Mouse (Mus musculus): ENCODE measurements around the gene Lmf1. TPM values are rescaled to one million over a fixed set of nuclear protein-coding genes. Genes with fewer than 3 reads are reported as not detected.

Gene Lmf1
- polyA plus RNA-seq, 1 experiment from 2014 or later = 33.0 TPM

DNA sequence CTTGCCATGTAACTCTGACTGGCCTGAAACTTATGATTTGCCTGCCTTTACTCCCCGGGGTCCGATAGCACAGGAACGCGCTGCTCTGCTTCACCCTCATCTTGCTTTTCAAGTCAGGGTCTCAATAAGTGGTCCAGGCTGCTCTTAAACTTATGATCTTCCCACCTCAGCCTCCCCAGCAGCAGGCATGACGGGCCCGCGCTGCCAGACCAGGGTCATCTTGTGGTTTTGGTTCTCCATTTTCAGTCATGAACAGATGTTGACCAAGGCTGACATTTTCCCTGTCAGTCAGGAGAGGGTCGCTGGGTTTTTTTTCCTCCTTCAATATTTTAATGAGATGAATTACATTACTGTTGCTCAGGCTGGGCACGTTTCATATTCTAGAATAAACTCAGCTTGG lies 66.8 kb downstream of the Lmf1 start:
- H3K4me3 ChIP-seq = no peak overlapping the region
- H3K36me3 ChIP-seq = peaks cover 11% of the 10 kb centered on the region; the same call in 1 of the 2 replicates
- H3K4me1 ChIP-seq (replicated peaks) = no peaks in the 10 kb centered on the region; the same call in none of the 2 replicates
- no peak overlapping the region for H3K9ac ChIP-seq
- no peak overlapping the region for H3K4me2 ChIP-seq
- no peak overlapping the region for H3K27ac ChIP-seq
- ATAC-seq (replicated peaks; ENCODE audit: insufficient number of reproducible peaks, insufficient read depth, low FRiP score, low read depth) = no peak
- no peaks in the 10 kb centered on the region for H3K27me3 ChIP-seq
- no peaks in the 10 kb centered on the region for H3K9me3 ChIP-seq (replicated peaks)
- WGBS = 88% methylated on average over 9 of the region's 9 CpGs

DNA sequence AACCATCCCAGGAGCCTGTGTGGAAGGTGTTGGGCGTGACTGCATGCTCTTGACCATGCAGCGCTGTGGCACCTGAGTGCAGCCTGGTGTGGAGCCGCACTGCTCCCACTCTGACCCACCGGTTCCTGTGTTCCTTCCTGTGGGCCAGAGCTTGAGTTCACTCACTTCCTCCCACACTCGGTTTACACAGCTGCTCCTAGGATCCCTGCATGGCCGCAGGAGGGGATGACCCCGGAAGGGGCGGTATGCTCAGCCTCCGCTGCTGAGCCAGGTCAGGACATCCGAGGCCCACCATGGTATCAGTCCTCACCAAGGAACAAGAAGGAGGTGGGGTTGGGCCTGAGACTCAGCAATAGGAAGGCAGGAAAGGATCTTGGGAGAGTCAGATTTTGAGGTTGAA lies 69.0 kb downstream of the Lmf1 start:
- no peaks in the 10 kb centered on the region for H3K27me3 ChIP-seq
- H3K27ac ChIP-seq = no peak overlapping the region
- WGBS = 78% methylated on average over 10 of the region's 10 CpGs
- no peak for ATAC-seq (replicated peaks; ENCODE audit: insufficient number of reproducible peaks, insufficient read depth, low FRiP score, low read depth)
- H3K4me2 ChIP-seq = no peak overlapping the region
- H3K9me3 ChIP-seq (replicated peaks) = no peaks in the 10 kb centered on the region
- H3K9ac ChIP-seq = no peak overlapping the region
- H3K4me3 ChIP-seq = no peak overlapping the region
- H3K36me3 ChIP-seq = peaks cover 7% of the 10 kb centered on the region; the same call in 1 of the 2 replicates
- no peaks in the 10 kb centered on the region; the same call in none of the 2 replicates for H3K4me1 ChIP-seq (replicated peaks)

DNA sequence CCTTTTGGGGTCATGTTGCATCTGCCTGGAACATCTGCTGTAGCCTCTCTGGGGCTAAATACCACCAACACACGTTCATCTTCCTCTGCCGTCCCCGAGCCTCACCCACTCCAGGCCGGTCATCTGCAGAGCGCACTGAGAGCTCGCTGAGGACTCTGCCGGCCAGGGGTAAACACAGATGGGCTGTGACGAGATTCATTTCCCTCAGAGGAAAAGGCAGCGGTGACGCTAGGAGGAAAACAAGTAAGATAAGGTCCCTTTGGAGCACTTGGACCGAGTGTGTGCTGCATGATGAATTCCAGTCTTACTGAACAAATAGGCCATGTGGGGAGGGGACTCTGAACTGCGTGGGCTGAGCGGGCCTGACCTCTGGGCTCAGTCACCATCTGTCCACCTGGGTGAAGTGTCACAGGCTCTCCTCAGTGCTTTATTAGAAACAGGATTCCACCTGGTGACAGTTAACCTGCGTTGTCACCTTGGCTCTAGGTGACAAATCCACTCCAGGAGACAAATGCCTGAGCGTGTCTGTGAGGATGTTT lies 69.9 kb downstream of the Lmf1 start:
- no peaks in the 10 kb centered on the region for H3K9me3 ChIP-seq (replicated peaks)
- no peaks in the 10 kb centered on the region for H3K27me3 ChIP-seq
- H3K4me1 ChIP-seq (replicated peaks) = no peaks in the 10 kb centered on the region; the same call in none of the 2 replicates
- H3K36me3 ChIP-seq = peaks cover 7% of the 10 kb centered on the region; the same call in 1 of the 2 replicates
- no peak overlapping the region for H3K4me3 ChIP-seq
- H3K27ac ChIP-seq = no peak overlapping the region
- WGBS = 42% methylated on average over 15 of the region's 15 CpGs
- ATAC-seq (replicated peaks; ENCODE audit: insufficient number of reproducible peaks, insufficient read depth, low FRiP score, low read depth) = 0 out of 2 replicates have a peak, but pooled peaks have one; percentile 25
- H3K9ac ChIP-seq = no peak overlapping the region
- no peak overlapping the region for H3K4me2 ChIP-seq

- H3K9ac ChIP-seq = no peak overlapping the region
- peaks cover 7% of the 10 kb centered on the region; the same call in 1 of the 2 replicates for H3K36me3 ChIP-seq
- ATAC-seq (replicated peaks; ENCODE audit: insufficient number of reproducible peaks, insufficient read depth, low FRiP score, low read depth) = no peak
- no peaks in the 10 kb centered on the region for H3K27me3 ChIP-seq
- no peak overlapping the region for H3K4me3 ChIP-seq
- H3K9me3 ChIP-seq (replicated peaks) = no peaks in the 10 kb centered on the region
- H3K4me2 ChIP-seq = no peak overlapping the region
- H3K27ac ChIP-seq = no peak overlapping the region
- WGBS = 87% methylated on average over 7 of the region's 7 CpGs
- no peaks in the 10 kb centered on the region; the same call in 1 of the 2 replicates for H3K4me1 ChIP-seq (replicated peaks)
Observed at GRCm38 (mm10) chr17:25650726-25651125, 71.8 kb downstream of the Lmf1 start.

- H3K27ac ChIP-seq = no peak overlapping the region
- no peak overlapping the region for H3K4me2 ChIP-seq
- ATAC-seq (replicated peaks; ENCODE audit: insufficient number of reproducible peaks, insufficient read depth, low FRiP score, low read depth) = no peak
- H3K4me1 ChIP-seq (replicated peaks) = peaks cover 7% of the 10 kb centered on the region; the same call in 1 of the 2 replicates
- H3K9ac ChIP-seq = no peak overlapping the region
- H3K27me3 ChIP-seq = no peaks in the 10 kb centered on the region
- WGBS = 82% methylated on average over 8 of the region's 8 CpGs
- H3K9me3 ChIP-seq (replicated peaks) = no peaks in the 10 kb centered on the region
- no peak overlapping the region for H3K4me3 ChIP-seq
- peaks cover 15% of the 10 kb centered on the region for H3K36me3 ChIP-seq
Observed at GRCm38 (mm10) chr17:25652272-25652671, 73.4 kb downstream of the Lmf1 start.

DNA sequence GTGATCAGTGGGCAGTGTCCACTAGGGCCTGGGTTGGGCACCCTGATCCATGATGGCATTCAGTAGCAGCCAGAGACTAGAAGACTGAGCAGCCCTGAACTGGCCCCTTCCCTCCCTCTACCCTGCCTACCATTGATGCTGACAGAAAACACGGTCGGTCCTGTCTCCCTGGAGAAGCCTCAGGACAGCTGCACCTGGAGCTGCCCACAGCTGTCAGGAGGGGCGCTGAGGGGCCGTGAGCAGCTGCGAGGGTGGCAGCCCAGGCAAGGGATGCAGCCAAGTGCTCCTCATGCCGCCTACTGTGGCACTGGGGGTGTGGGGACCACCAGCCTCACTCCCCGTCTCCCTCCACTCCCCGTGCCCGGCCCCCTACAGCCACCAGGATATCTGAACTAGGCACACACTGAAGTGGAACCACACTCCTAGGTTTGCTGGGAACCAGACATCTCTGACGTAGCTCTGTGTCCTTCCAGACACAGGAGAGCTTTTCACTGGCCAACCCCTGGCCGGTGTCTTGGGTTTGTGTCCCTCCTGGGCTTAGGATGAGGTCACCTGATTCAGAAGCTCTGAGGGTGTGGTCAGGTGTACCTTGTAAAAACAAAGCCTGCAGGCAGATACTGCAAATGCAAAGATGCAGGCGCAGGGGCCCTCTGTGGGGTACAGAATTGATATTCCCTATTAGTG lies 77.4 kb downstream of the Lmf1 start:
- no peak overlapping the region for H3K4me3 ChIP-seq
- H3K27ac ChIP-seq = no peak overlapping the region
- H3K9ac ChIP-seq = no peak overlapping the region
- no peaks in the 10 kb centered on the region for H3K9me3 ChIP-seq (replicated peaks)
- ATAC-seq (replicated peaks; ENCODE audit: insufficient number of reproducible peaks, insufficient read depth, low FRiP score, low read depth) = no peak
- H3K27me3 ChIP-seq = no peaks in the 10 kb centered on the region
- H3K36me3 ChIP-seq = peaks cover 8% of the 10 kb centered on the region
- no peak overlapping the region for H3K4me2 ChIP-seq
- 0 out of 2 replicates have a peak, but pooled peaks cover 7% of the 10 kb centered on the region for H3K4me1 ChIP-seq (replicated peaks)
- WGBS = 68% methylated on average over 12 of the region's 12 CpGs

DNA sequence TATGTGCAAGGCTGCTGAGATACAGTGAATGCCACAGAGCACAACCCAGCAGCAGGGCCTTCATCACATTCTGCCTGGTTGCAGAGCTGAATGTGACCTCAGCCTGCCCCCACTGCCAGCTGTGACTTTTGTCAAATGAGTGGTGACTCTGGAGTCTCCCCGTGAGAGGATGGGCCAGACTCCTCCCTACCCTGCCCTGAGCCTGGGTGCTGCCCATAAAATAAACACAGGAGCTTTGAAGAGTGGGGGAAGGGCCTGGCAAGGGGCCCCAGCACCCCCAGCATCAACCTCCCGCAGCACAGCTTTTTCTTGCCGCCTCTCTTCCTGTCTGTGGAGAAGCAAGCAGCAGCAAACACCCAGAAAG lies 77.9 kb downstream of the Lmf1 start:
- no peaks in the 10 kb centered on the region for H3K9me3 ChIP-seq (replicated peaks)
- H3K36me3 ChIP-seq = peaks cover 8% of the 10 kb centered on the region
- WGBS = 29% methylated on average over 3 of the region's 3 CpGs
- no peak for ATAC-seq (replicated peaks; ENCODE audit: insufficient number of reproducible peaks, insufficient read depth, low FRiP score, low read depth)
- no peaks in the 10 kb centered on the region for H3K27me3 ChIP-seq
- H3K4me3 ChIP-seq = no peak overlapping the region
- H3K4me1 ChIP-seq (replicated peaks) = 0 out of 2 replicates have a peak, but pooled peaks cover 7% of the 10 kb centered on the region
- no peak overlapping the region for H3K27ac ChIP-seq
- H3K9ac ChIP-seq = no peak overlapping the region
- no peak overlapping the region for H3K4me2 ChIP-seq

- 36% methylated on average over 12 of the region's 12 CpGs for WGBS
- H3K36me3 ChIP-seq = no peaks in the 10 kb centered on the region
- no peak overlapping the region for H3K9ac ChIP-seq
- H3K27me3 ChIP-seq = 0 out of 2 replicates have a peak, but pooled peaks cover 1% of the 10 kb centered on the region
- H3K4me1 ChIP-seq (replicated peaks) = no peaks in the 10 kb centered on the region
- no peak overlapping the region for H3K4me3 ChIP-seq
- H3K9me3 ChIP-seq (replicated peaks) = no peaks in the 10 kb centered on the region
- no peak for ATAC-seq (replicated peaks; ENCODE audit: insufficient number of reproducible peaks, insufficient read depth, low FRiP score, low read depth)
- no peak overlapping the region for H3K27ac ChIP-seq
- no peak overlapping the region for H3K4me2 ChIP-seq
Observed at GRCm38 (mm10) chr17:25663213-25663835, 84.4 kb downstream of the Lmf1 start.

DNA sequence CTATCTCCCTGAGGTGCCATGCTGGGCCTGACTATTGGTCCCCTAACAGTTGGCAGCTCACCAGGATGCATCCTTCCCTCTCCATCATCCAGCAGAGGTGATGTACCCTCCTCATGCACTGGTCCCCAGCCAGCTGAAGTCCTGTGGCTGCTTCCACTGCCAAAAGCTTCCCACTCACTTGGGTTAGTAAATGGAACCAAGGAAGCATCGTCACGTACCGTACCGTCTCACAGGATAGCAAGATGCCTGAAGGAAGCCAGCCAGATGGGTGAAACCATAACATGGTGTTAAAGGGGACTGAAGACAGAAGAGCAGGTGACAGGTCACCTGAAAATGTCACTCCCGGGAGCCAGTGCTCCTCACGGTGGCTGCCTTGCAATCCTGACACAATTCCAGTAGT lies 86.6 kb downstream of the Lmf1 start:
- H3K27me3 ChIP-seq = 0 out of 2 replicates have a peak, but pooled peaks cover 4% of the 10 kb centered on the region
- 84% methylated on average over 6 of the region's 6 CpGs for WGBS
- H3K36me3 ChIP-seq = no peaks in the 10 kb centered on the region
- H3K9ac ChIP-seq = no peak overlapping the region
- no peak for ATAC-seq (replicated peaks; ENCODE audit: insufficient number of reproducible peaks, insufficient read depth, low FRiP score, low read depth)
- no peak overlapping the region for H3K4me2 ChIP-seq
- H3K27ac ChIP-seq = no peak overlapping the region
- no peaks in the 10 kb centered on the region for H3K4me1 ChIP-seq (replicated peaks)
- no peak overlapping the region for H3K4me3 ChIP-seq
- H3K9me3 ChIP-seq (replicated peaks) = no peaks in the 10 kb centered on the region

GRCm38 (mm10) chr17:25665891-25666290 lies 87.0 kb downstream of the Lmf1 start:
- Histone ChIP-seq H3K27me3 (0 out of 2 replicates have a peak, but pooled peaks cover 4% of the 10 kb centered on the region), H3K4me1 (replicated peaks) (no peaks in the 10 kb centered on the region), H3K9me3 (replicated peaks) (no peaks in the 10 kb centered on the region), H3K36me3 (no peaks in the 10 kb centered on the region), H3K27ac (no peak overlapping the region), H3K4me3 (no peak overlapping the region), H3K9ac (no peak overlapping the region), H3K4me2 (no peak overlapping the region)
- ATAC-seq (replicated peaks; ENCODE audit: insufficient number of reproducible peaks, insufficient read depth, low FRiP score, low read depth) = no peak
- 64% methylated on average over 8 of the region's 8 CpGs for WGBS

- H3K4me2 ChIP-seq = no peak overlapping the region
- no peak overlapping the region for H3K9ac ChIP-seq
- ATAC-seq (replicated peaks; ENCODE audit: insufficient number of reproducible peaks, insufficient read depth, low FRiP score, low read depth) = no peak
- H3K9me3 ChIP-seq (replicated peaks) = no peaks in the 10 kb centered on the region
- no peak overlapping the region for H3K27ac ChIP-seq
- no peaks in the 10 kb centered on the region for H3K36me3 ChIP-seq
- 64% methylated on average over 7 of the region's 7 CpGs for WGBS
- H3K4me1 ChIP-seq (replicated peaks) = no peaks in the 10 kb centered on the region
- H3K27me3 ChIP-seq = 0 out of 2 replicates have a peak, but pooled peaks cover 4% of the 10 kb centered on the region
- H3K4me3 ChIP-seq = no peak overlapping the region
Observed at GRCm38 (mm10) chr17:25668481-25669055, 89.7 kb downstream of the Lmf1 start.

Measured in heart, embryonic 15.5 days (tissue).